Mouse (Mus musculus): ENCODE data around the gene Vmn1r215. TPM values are rescaled to one million over a fixed set of nuclear protein-coding genes. Genes with fewer than 3 reads are reported as not detected.

Vmn1r215 gene
- total RNA-seq (2012; rRNA removed) (not detected in 2 replicates), polyA plus RNA-seq (2012; ENCODE audit: insufficient read depth in 1 of 2, insufficient read length in 2 of 2, low read depth in 1 of 2, low replicate concordance in 2 of 2, missing spikeins in 1 of 2) (not detected)

GRCm38 (mm10) chr13:23067725-23068124, at the start of gene Vmn1r215:
Vmn1r215 (plus strand) TSS chr13:23068025.
- Histone ChIP-seq H3K4me3 (ENCODE audit: control insufficient read depth in 1 of 2, insufficient read depth in 1 of 2, low read depth in 2 of 2, low read length in 2 of 2) (no peak within 1 kb of the TSS), H3K9me3 (replicated peaks; ENCODE audit: insufficient read depth, low read length) (no peaks in the 10 kb centered on the region), H3K9ac (ENCODE audit: control insufficient read depth, low read depth, low read length, poor library complexity, severe bottlenecking) (no peak within 1 kb of the TSS), H3K79me2 (ENCODE audit: control insufficient read depth, insufficient read depth, low read length, poor library complexity) (no peaks in the 10 kb centered on the region), H3K36me3 (ENCODE audit: control insufficient read depth in 1 of 2, insufficient read depth in 2 of 2, low read length in 2 of 2) (no peaks in the 10 kb centered on the region), H3K4me1 (ENCODE audit: control insufficient read depth in 1 of 2, insufficient read depth in 2 of 2, low read length in 2 of 2) (no peaks in the 10 kb centered on the region), H3K27ac (ENCODE audit: control insufficient read depth, low read depth, low read length) (no peak within 1 kb of the TSS), H3K27me3 (ENCODE audit: control insufficient read depth in 1 of 2, insufficient read depth in 2 of 2, low read length in 2 of 2) (no peaks in the 10 kb centered on the region)
- TF ChIP-seq MYB (IDR thresholded peaks at IDR 0.05; ENCODE audit: low read depth, low read length) (no peak), MAFK (IDR thresholded peaks at IDR 0.05; ENCODE audit: borderline replicate concordance, low read depth, low read length) (no peak), NRF1 (IDR thresholded peaks at IDR 0.05; ENCODE audit: insufficient read depth, low read depth, low read length, poor library complexity, severe bottlenecking) (no peak), POLR2A (IDR thresholded peaks at IDR 0.05; ENCODE audit: control insufficient read depth in 1 of 2, insufficient read depth in 1 of 2, low read depth in 1 of 2, low read length in 2 of 2, poor library complexity in 1 of 2) (no peak), GABPA (IDR thresholded peaks at IDR 0.05; ENCODE audit: low read depth, low read length) (no peak), RAD21 (IDR thresholded peaks at IDR 0.05; ENCODE audit: low read depth, low read length) (no peak), POLR2AphosphoS2 (IDR thresholded peaks at IDR 0.05; ENCODE audit: low read length) (no peak), MEF2A (IDR thresholded peaks at IDR 0.05; ENCODE audit: extremely low read depth, insufficient replicate concordance, low read depth, low read length, poor library complexity, severe bottlenecking) (no peak), KAT2A (conservative IDR thresholded peaks at IDR 0.05; ENCODE audit: low read depth, low read length) (no peak), ZKSCAN1 (IDR thresholded peaks at IDR 0.05; ENCODE audit: low read depth, low read length) (no peak), CHD2 (IDR thresholded peaks at IDR 0.05; ENCODE audit: low read length) (no peak), CTCF (IDR thresholded peaks at IDR 0.05 in 2 of 3, conservative IDR thresholded peaks at IDR 0.05 in 1 of 3; ENCODE audit: control insufficient read depth in 1 of 3, insufficient read depth in 1 of 3, low read depth in 2 of 3, low read length in 3 of 3, poor library complexity in 1 of 3, severe bottlenecking in 1 of 3) (no peak), ZNF384 (IDR thresholded peaks at IDR 0.05; ENCODE audit: low read depth, low read length) (no peak), TBP (IDR thresholded peaks at IDR 0.05; ENCODE audit: low read depth, low read length) (no peak)
- no peak for DNase-seq (ENCODE audit: low read depth, low spot score)

DNA sequence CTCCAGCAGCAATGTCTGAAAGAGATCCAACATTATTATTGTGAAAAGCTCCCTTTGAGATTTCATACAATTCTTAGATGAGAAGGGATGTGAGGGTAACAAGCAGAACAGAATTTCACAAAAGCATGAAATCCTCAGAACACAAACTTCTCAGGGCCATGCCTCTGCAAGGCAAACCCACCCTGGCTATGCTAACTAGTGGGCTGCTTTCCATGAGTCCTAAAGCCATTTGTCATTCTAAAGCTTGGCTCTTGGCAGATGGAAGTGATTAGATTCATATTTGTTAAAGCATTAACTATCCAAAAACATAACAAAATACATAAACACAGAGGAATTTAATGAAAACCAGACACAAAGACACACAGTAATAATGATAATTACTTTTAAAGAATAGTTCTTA, 49.7 kb upstream of the Vmn1r215 start:
- no peak for DNase-seq (ENCODE audit: low read depth, low spot score)
- Histone ChIP-seq H3K9me3 (replicated peaks; ENCODE audit: insufficient read depth, low read length) (no peaks in the 10 kb centered on the region), H3K27ac (ENCODE audit: control insufficient read depth, low read depth, low read length) (no peak overlapping the region), H3K36me3 (ENCODE audit: control insufficient read depth in 1 of 2, insufficient read depth in 2 of 2, low read length in 2 of 2) (no peaks in the 10 kb centered on the region), H3K27me3 (ENCODE audit: control insufficient read depth in 1 of 2, insufficient read depth in 2 of 2, low read length in 2 of 2) (no peaks in the 10 kb centered on the region), H3K4me1 (ENCODE audit: control insufficient read depth in 1 of 2, insufficient read depth in 2 of 2, low read length in 2 of 2) (no peaks in the 10 kb centered on the region), H3K79me2 (ENCODE audit: control insufficient read depth, insufficient read depth, low read length, poor library complexity) (no peaks in the 10 kb centered on the region), H3K9ac (ENCODE audit: control insufficient read depth, low read depth, low read length, poor library complexity, severe bottlenecking) (no peak overlapping the region), H3K4me3 (ENCODE audit: control insufficient read depth in 1 of 2, insufficient read depth in 1 of 2, low read depth in 2 of 2, low read length in 2 of 2) (no peak overlapping the region)
- TF ChIP-seq NRF1 (IDR thresholded peaks at IDR 0.05; ENCODE audit: insufficient read depth, low read depth, low read length, poor library complexity, severe bottlenecking) (no peak), CTCF (IDR thresholded peaks at IDR 0.05 in 2 of 3, conservative IDR thresholded peaks at IDR 0.05 in 1 of 3; ENCODE audit: control insufficient read depth in 1 of 3, insufficient read depth in 1 of 3, low read depth in 2 of 3, low read length in 3 of 3, poor library complexity in 1 of 3, severe bottlenecking in 1 of 3) (no peak), RCOR1 (IDR thresholded peaks at IDR 0.05; ENCODE audit: low read depth, low read length) (no peak), KAT2A (conservative IDR thresholded peaks at IDR 0.05; ENCODE audit: low read depth, low read length) (no peak), UBTF (IDR thresholded peaks at IDR 0.05; ENCODE audit: borderline replicate concordance, insufficient read depth, low read depth, low read length) (no peak), RAD21 (IDR thresholded peaks at IDR 0.05; ENCODE audit: low read depth, low read length) (no peak), JUND (IDR thresholded peaks at IDR 0.05; ENCODE audit: low read depth, low read length) (no peak), EP300 (IDR thresholded peaks at IDR 0.05; ENCODE audit: low read depth in 1 of 2, low read length in 2 of 2) (no peak), SIN3A (IDR thresholded peaks at IDR 0.05; ENCODE audit: low read length) (no peak), MYC (IDR thresholded peaks at IDR 0.05; ENCODE audit: low read depth, low read length) (no peak), ETS1 (IDR thresholded peaks at IDR 0.05; ENCODE audit: low read depth, low read length) (no peak)

All from MEL (cell line).